Mouse (Mus musculus): ENCODE measurements around the gene Mpeg1. TPM values are rescaled to one million over a fixed set of nuclear protein-coding genes. Genes with fewer than 3 reads are reported as not detected.

Mpeg1 gene
- polyA plus RNA-seq, 1 experiment: 34.0 TPM

- no peak for TF ChIP-seq CTCF (IDR thresholded peaks at IDR 0.05; ENCODE audit: borderline replicate concordance, control insufficient read depth, extremely low read depth, insufficient read depth, low read length, poor library complexity)
- TF ChIP-seq POLR2A (IDR thresholded peaks at IDR 0.05; ENCODE audit: control insufficient read depth, extremely low read depth, insufficient read depth, low read length, poor library complexity): no peak
- H3K27ac ChIP-seq (ENCODE audit: control insufficient read depth, insufficient read depth, low read length): no peak overlapping the region
- H3K27me3 ChIP-seq (ENCODE audit: control insufficient read depth, insufficient read depth, low read length): no peaks in the 10 kb centered on the region; the same call in 1 of the 2 replicates
- no peaks in the 10 kb centered on the region for H3K4me1 ChIP-seq (replicated peaks; ENCODE audit: control insufficient read depth, insufficient read depth, low read length)
- H3K36me3 ChIP-seq (ENCODE audit: control insufficient read depth, insufficient read depth, low read length): no peaks in the 10 kb centered on the region
- DNase-seq: no peak
- no peak overlapping the region for H3K4me3 ChIP-seq (ENCODE audit: control insufficient read depth, insufficient read depth, low read length)
- 75% methylated on average over 3 of the region's 3 CpGs for WGBS
Measured at GRCm38 (mm10) chr19:12494972-12495535, 34.5 kb downstream of the Mpeg1 start.

- Histone ChIP-seq H3K27ac (ENCODE audit: control insufficient read depth, insufficient read depth, low read length) (no peak overlapping the region), H3K4me3 (ENCODE audit: control insufficient read depth, insufficient read depth, low read length) (no peak overlapping the region), H3K4me1 (replicated peaks; ENCODE audit: control insufficient read depth, insufficient read depth, low read length) (no peaks in the 10 kb centered on the region; the same call in 1 of the 2 replicates), H3K27me3 (ENCODE audit: control insufficient read depth, insufficient read depth, low read length) (no peaks in the 10 kb centered on the region; the same call in 1 of the 2 replicates), H3K36me3 (ENCODE audit: control insufficient read depth, insufficient read depth, low read length) (no peaks in the 10 kb centered on the region)
- 96% methylated on average over 2 of the region's 2 CpGs for WGBS
- TF ChIP-seq POLR2A (IDR thresholded peaks at IDR 0.05; ENCODE audit: control insufficient read depth, extremely low read depth, insufficient read depth, low read length, poor library complexity): no peak
- TF ChIP-seq CTCF (IDR thresholded peaks at IDR 0.05; ENCODE audit: borderline replicate concordance, control insufficient read depth, extremely low read depth, insufficient read depth, low read length, poor library complexity): no peak
- no peak for DNase-seq
Measured at GRCm38 (mm10) chr19:12496241-12496640, 35.7 kb downstream of the Mpeg1 start.

- DNase-seq: no peak
- H3K4me1 ChIP-seq (replicated peaks; ENCODE audit: control insufficient read depth, insufficient read depth, low read length): no peaks in the 10 kb centered on the region; the same call in 1 of the 2 replicates
- no peaks in the 10 kb centered on the region; the same call in 1 of the 2 replicates for H3K27me3 ChIP-seq (ENCODE audit: control insufficient read depth, insufficient read depth, low read length)
- H3K4me3 ChIP-seq (ENCODE audit: control insufficient read depth, insufficient read depth, low read length): no peak overlapping the region
- WGBS: 93% methylated on average over 2 of the region's 2 CpGs
- H3K27ac ChIP-seq (ENCODE audit: control insufficient read depth, insufficient read depth, low read length): no peak overlapping the region
- TF ChIP-seq POLR2A (IDR thresholded peaks at IDR 0.05; ENCODE audit: control insufficient read depth, extremely low read depth, insufficient read depth, low read length, poor library complexity) (no peak), CTCF (IDR thresholded peaks at IDR 0.05; ENCODE audit: borderline replicate concordance, control insufficient read depth, extremely low read depth, insufficient read depth, low read length, poor library complexity) (no peak)
- H3K36me3 ChIP-seq (ENCODE audit: control insufficient read depth, insufficient read depth, low read length): no peaks in the 10 kb centered on the region
Measured at GRCm38 (mm10) chr19:12497909-12498308, 37.3 kb downstream of the Mpeg1 start.

- no peaks in the 10 kb centered on the region for H3K36me3 ChIP-seq (ENCODE audit: control insufficient read depth, insufficient read depth, low read length)
- no peak for TF ChIP-seq CTCF (IDR thresholded peaks at IDR 0.05; ENCODE audit: borderline replicate concordance, control insufficient read depth, extremely low read depth, insufficient read depth, low read length, poor library complexity)
- no peak for TF ChIP-seq POLR2A (IDR thresholded peaks at IDR 0.05; ENCODE audit: control insufficient read depth, extremely low read depth, insufficient read depth, low read length, poor library complexity)
- no peaks in the 10 kb centered on the region; the same call in 1 of the 2 replicates for H3K4me1 ChIP-seq (replicated peaks; ENCODE audit: control insufficient read depth, insufficient read depth, low read length)
- DNase-seq: no peak
- H3K27me3 ChIP-seq (ENCODE audit: control insufficient read depth, insufficient read depth, low read length): no peaks in the 10 kb centered on the region; the same call in 1 of the 2 replicates
- 85% methylated on average over 4 of the region's 4 CpGs for WGBS
- H3K4me3 ChIP-seq (ENCODE audit: control insufficient read depth, insufficient read depth, low read length): no peak overlapping the region
- no peak overlapping the region for H3K27ac ChIP-seq (ENCODE audit: control insufficient read depth, insufficient read depth, low read length)
Measured at GRCm38 (mm10) chr19:12498321-12498720, 37.7 kb downstream of the Mpeg1 start.

- Histone ChIP-seq H3K27ac (ENCODE audit: control insufficient read depth, insufficient read depth, low read length) (no peak overlapping the region), H3K4me3 (ENCODE audit: control insufficient read depth, insufficient read depth, low read length) (no peak overlapping the region), H3K36me3 (ENCODE audit: control insufficient read depth, insufficient read depth, low read length) (no peaks in the 10 kb centered on the region), H3K4me1 (replicated peaks; ENCODE audit: control insufficient read depth, insufficient read depth, low read length) (no peaks in the 10 kb centered on the region; the same call in 1 of the 2 replicates), H3K27me3 (ENCODE audit: control insufficient read depth, insufficient read depth, low read length) (no peaks in the 10 kb centered on the region; the same call in 1 of the 2 replicates)
- WGBS: 81% methylated on average over 1 of the region's 1 CpGs
- no peak for DNase-seq
- TF ChIP-seq CTCF (IDR thresholded peaks at IDR 0.05; ENCODE audit: borderline replicate concordance, control insufficient read depth, extremely low read depth, insufficient read depth, low read length, poor library complexity): no peak
- TF ChIP-seq POLR2A (IDR thresholded peaks at IDR 0.05; ENCODE audit: control insufficient read depth, extremely low read depth, insufficient read depth, low read length, poor library complexity): no peak
Measured at GRCm38 (mm10) chr19:12498941-12499340, 38.4 kb downstream of the Mpeg1 start.

GRCm38 (mm10) chr19:12499485-12499884, 38.9 kb downstream of the Mpeg1 start:
- Histone ChIP-seq H3K4me3 (ENCODE audit: control insufficient read depth, insufficient read depth, low read length) (no peak overlapping the region), H3K27me3 (ENCODE audit: control insufficient read depth, insufficient read depth, low read length) (no peaks in the 10 kb centered on the region; the same call in 1 of the 2 replicates), H3K36me3 (ENCODE audit: control insufficient read depth, insufficient read depth, low read length) (no peaks in the 10 kb centered on the region), H3K27ac (ENCODE audit: control insufficient read depth, insufficient read depth, low read length) (no peak overlapping the region), H3K4me1 (replicated peaks; ENCODE audit: control insufficient read depth, insufficient read depth, low read length) (no peaks in the 10 kb centered on the region; the same call in 1 of the 2 replicates)
- 94% methylated on average over 2 of the region's 2 CpGs for WGBS
- no peak for TF ChIP-seq CTCF (IDR thresholded peaks at IDR 0.05; ENCODE audit: borderline replicate concordance, control insufficient read depth, extremely low read depth, insufficient read depth, low read length, poor library complexity)
- TF ChIP-seq POLR2A (IDR thresholded peaks at IDR 0.05; ENCODE audit: control insufficient read depth, extremely low read depth, insufficient read depth, low read length, poor library complexity): no peak
- no peak for DNase-seq
